Mouse (Mus musculus): ENCODE measurements around the gene Trim25.

The Trim25 gene

DNA sequence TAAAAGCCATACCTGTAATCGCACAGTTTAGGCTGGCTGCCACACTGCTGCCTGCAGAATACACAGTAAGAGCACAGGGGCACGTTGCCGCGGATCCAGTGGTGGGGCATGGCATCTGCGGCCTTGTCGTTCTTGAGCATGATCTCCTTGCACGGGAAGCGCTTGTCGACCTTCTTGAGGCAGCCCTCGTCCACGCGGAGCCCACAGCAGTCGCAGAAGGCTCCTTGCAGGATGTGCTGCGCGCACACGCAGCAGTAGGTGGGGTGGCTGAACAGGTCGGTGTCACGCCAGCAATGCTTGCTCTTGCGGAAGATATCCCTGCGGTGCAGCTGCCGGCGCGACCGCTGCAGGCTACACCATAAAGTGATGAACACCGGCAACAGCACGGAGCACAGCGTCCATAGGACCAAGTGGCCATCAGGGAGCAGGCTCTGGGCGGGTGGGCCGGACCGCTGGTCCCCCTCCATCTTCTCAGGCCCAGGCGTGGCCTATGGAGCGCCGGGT lies 60.8 kb downstream of the Trim25 start:
- in situ Hi-C loops (cut with MboI, MseI): loop anchor here in 1 of 2 experiments (5.0 kb wide), 1 partner anchor 68 kb away; no protein-coding TSS in a partner anchor

GRCm38 (mm10) chr11:89060423-89061089 lies 61.4 kb downstream of the Trim25 start:
- in situ Hi-C loops (cut with MboI, MseI): loop anchor here in 1 of 2 experiments (5.0 kb wide), 1 partner anchor 68 kb away; no protein-coding TSS in a partner anchor

- in situ Hi-C loops (cut with MboI, MseI): loop anchor here in 1 of 2 experiments (5.0 kb wide), 1 partner anchor 69 kb away; no protein-coding TSS in a partner anchor
Measured at GRCm38 (mm10) chr11:89061362-89061761, 62.2 kb downstream of the Trim25 start.

GRCm38 (mm10) chr11:89064312-89064711 lies 65.1 kb downstream of the Trim25 start:
- in situ Hi-C loops (cut with MboI, MseI): loop anchor here in 1 of 2 experiments (5.0 kb wide), 1 partner anchor 72 kb away; no protein-coding TSS in a partner anchor

GRCm38 (mm10) chr11:89065297-89065696 lies 66.1 kb downstream of the Trim25 start:
- in situ Hi-C loops (cut with MboI, MseI): no loop called here

GRCm38 (mm10) chr11:89066126-89066525 lies 67.0 kb downstream of the Trim25 start:
- in situ Hi-C loops (cut with MboI, MseI): no loop called here

DNA sequence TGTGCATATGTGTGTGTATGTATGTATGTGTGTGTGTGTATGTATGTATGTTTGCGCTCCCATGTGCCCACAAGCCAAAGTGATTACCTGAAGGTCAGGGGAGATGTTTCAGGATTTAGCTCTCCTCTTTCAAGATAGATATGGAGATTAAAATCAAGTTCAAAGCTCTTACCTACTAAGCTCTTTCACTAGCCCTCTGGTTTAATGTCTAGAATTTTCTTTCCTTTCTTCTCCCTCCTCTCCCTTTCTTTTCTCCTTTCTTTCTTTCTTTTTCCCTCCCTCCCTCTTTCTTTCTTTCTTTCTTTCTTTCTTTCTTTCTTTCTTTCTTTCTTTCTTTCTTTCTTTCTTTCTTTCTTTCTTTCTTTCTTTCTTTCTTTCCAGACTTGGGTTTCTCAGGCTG lies 67.6 kb downstream of the Trim25 start, which contains the start of gene Dgke:
Gene Dgke, minus strand, starts transcription at position 101 of the 400 bp plus-strand sequence.
- in situ Hi-C loops (cut with MboI, MseI): no loop called here

- in situ Hi-C loops (cut with MboI, MseI): no loop called here
Measured at GRCm38 (mm10) chr11:89067301-89067822, 68.2 kb downstream of the Trim25 start.

- in situ Hi-C loops (cut with MboI, MseI): no loop called here
Measured at GRCm38 (mm10) chr11:89067871-89068490, 68.8 kb downstream of the Trim25 start.

DNA sequence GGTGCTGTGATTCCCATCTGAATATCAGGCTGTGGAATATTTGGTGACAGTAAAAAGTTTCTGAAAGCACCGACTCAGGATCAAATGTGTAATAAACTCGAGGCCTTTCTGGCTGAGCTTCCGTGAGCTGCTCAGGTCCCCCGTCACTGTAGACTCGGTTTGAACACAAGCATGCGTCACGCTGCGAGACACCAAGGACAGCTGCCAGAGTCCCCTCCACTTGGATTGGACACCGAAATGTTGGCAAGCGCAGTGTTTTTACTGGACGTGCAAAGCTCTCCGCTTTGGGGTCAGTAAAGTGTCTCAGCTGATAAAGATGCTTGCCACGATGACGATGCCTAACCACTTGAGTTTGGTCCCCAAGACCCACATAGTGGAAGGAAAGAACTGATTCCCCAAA lies 69.5 kb downstream of the Trim25 start:
- in situ Hi-C loops (cut with MboI, MseI): no loop called here

DNA sequence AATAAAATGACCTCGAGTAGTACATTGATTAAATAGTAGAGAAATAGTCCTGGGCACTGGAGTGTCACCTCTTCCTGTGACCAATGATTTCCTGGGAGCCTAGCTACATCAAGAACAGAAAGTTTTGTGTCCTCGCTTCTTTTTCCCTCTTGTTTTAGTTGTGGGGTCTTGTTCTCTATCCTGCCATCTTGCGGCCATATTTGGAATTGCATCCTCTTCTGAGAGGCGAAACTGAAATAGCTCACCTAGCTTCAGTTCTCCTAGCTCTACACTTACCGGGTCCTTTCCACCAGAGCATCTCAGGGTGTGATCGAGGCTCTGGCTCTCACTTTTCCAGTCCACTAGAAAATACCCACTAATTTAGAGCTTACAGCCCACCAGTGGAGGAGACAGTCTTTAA lies 70.1 kb downstream of the Trim25 start:
- in situ Hi-C loops (cut with MboI, MseI): no loop called here

All from T-helper 17 cell (primary cell).